Mouse (Mus musculus): ENCODE results near the gene Vash2. TPM values are rescaled to one million over a fixed set of nuclear protein-coding genes. Genes with fewer than 3 reads are reported as not detected.

Vash2 gene
- polyA plus RNA-seq, 1 experiment from 2014 or later = 57.6 TPM

DNA sequence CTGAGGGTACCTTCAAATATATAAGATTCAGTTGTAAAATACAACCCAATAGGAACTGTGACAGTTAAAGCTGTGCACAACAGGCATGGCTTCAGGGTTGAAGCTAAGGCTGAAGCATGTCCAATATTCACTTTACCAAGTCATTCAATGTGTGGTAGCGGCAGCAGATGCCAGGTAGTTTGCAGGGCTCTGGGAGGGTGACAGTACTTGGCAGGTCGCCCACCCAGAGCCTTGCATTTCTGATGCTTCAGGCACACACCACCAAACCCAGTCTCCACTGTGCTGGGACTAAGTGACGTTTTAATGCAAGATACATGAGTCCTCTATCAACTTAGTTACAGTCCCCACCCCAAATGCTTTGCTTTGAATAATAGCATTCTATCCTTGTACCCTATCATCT is 21.6 kb upstream of the Vash2 start:
- 73% methylated on average over 3 of the region's 3 CpGs for WGBS

DNA sequence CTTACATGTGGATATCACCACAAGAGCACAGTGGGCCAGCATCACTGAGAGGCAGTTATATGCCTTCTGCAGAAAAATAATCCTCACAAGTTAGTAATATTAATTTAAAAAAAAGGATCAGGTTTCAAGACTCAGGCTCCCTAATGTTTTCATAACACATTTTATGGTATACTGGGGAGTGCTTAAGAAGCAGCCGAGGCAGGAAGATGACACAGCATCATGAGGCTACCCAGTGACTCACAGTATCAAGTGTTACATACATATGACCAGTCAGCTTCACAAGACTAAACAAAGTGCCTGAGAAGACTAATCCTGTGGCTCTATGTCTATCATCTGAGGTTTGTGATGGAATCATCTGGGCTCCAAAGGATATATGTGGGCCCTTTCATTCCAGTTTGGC is 18.9 kb upstream of the Vash2 start:
- Histone ChIP-seq H3K36me3 (ENCODE audit: poor library complexity, severe bottlenecking) (no peaks in the 10 kb centered on the region), H3K9ac (no peak overlapping the region), H3K4me3 (no peak overlapping the region), H3K4me2 (no peak overlapping the region), H3K27me3 (no peaks in the 10 kb centered on the region), H3K9me3 (replicated peaks) (0 out of 2 replicates have a peak, but pooled peaks cover 6% of the 10 kb centered on the region), H3K27ac (no peak overlapping the region), H3K4me1 (peaks cover 6% of the 10 kb centered on the region)
- WGBS = 86% methylated on average over 1 of the region's 1 CpGs
- no peak for ATAC-seq

More for the DNA sequence above, 21.6 kb upstream of the Vash2 start:
- ATAC-seq = no peak
- Histone ChIP-seq H3K4me2 (no peak overlapping the region), H3K4me3 (no peak overlapping the region), H3K27ac (no peak overlapping the region), H3K36me3 (ENCODE audit: poor library complexity, severe bottlenecking) (peaks cover 14% of the 10 kb centered on the region), H3K4me1 (peaks cover 1% of the 10 kb centered on the region), H3K9ac (no peak overlapping the region), H3K27me3 (no peaks in the 10 kb centered on the region), H3K9me3 (replicated peaks) (0 out of 2 replicates have a peak, but pooled peaks cover 6% of the 10 kb centered on the region)

DNA sequence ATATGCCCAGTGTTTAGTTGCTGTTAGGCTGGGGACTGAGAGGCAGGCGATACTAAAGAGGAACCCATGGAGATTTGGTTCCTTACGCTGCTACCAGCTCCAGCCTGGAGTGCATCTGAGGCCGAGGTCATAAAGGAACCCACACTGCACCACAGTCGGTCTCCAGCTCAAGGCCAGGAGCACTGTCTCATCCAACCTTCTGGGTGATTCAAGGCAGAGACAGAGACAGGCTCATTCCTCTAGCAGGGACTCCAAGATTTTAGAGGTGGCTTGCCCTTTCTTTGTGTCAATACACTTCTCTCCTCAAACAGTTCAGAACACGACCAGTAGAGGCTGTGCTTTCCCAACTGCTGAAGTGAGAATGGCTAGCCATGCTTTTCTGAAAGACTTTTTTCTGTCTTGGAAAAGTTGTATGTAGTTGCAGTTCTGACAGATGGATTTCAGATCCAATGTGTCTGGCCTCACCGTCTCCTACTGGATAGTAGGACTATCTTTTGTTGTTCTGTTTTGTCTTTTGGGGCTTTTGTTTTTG is 17.3 kb upstream of the Vash2 start:
- Histone ChIP-seq H3K27me3 (no peaks in the 10 kb centered on the region), H3K27ac (no peak overlapping the region), H3K9ac (no peak overlapping the region), H3K4me1 (peaks cover 6% of the 10 kb centered on the region), H3K9me3 (replicated peaks) (0 out of 2 replicates have a peak, but pooled peaks cover 6% of the 10 kb centered on the region), H3K4me3 (no peak overlapping the region), H3K36me3 (ENCODE audit: poor library complexity, severe bottlenecking) (no peaks in the 10 kb centered on the region), H3K4me2 (no peak overlapping the region)
- no peak for ATAC-seq
- 79% methylated on average over 6 of the region's 6 CpGs for WGBS

DNA sequence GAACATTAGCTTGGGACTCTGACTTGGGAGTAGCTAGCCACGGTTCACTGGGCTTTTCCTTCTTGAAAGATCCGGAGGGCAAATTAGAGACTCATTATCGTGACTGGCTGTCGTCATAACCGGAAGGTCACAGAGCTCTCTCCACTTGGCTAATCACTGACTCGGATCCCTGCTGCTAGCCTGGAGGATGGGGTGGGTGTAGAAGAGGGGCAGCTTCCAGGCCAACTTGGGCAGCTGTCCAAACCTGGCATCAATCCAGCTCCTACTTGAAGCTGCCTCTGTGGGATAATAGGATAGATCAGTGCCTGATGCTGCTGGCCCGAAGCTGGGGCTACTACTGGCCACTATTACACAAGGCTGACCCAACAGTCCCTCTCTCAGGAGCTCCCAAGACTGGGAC is 16.5 kb upstream of the Vash2 start:
- WGBS = 53% methylated on average over 7 of the region's 7 CpGs
- Histone ChIP-seq H3K4me2 (no peak overlapping the region), H3K27me3 (no peaks in the 10 kb centered on the region), H3K4me1 (peaks cover 6% of the 10 kb centered on the region), H3K4me3 (no peak overlapping the region), H3K9me3 (replicated peaks) (0 out of 2 replicates have a peak, but pooled peaks cover 6% of the 10 kb centered on the region), H3K27ac (no peak overlapping the region), H3K36me3 (ENCODE audit: poor library complexity, severe bottlenecking) (no peaks in the 10 kb centered on the region), H3K9ac (no peak overlapping the region)
- ATAC-seq = 0 out of 2 replicates have a peak, but pooled peaks have one; percentile 6

- Histone ChIP-seq H3K4me3 (no peak overlapping the region), H3K36me3 (ENCODE audit: poor library complexity, severe bottlenecking) (no peaks in the 10 kb centered on the region), H3K27ac (no peak overlapping the region), H3K27me3 (no peaks in the 10 kb centered on the region), H3K9ac (no peak overlapping the region), H3K9me3 (replicated peaks) (no peaks in the 10 kb centered on the region), H3K4me1 (no peaks in the 10 kb centered on the region), H3K4me2 (no peak overlapping the region)
- WGBS = 79% methylated on average over 9 of the region's 9 CpGs
- ATAC-seq = no peak
Measured at GRCm38 (mm10) chr1:190989437-190990082, 10.5 kb upstream of the Vash2 start.

DNA sequence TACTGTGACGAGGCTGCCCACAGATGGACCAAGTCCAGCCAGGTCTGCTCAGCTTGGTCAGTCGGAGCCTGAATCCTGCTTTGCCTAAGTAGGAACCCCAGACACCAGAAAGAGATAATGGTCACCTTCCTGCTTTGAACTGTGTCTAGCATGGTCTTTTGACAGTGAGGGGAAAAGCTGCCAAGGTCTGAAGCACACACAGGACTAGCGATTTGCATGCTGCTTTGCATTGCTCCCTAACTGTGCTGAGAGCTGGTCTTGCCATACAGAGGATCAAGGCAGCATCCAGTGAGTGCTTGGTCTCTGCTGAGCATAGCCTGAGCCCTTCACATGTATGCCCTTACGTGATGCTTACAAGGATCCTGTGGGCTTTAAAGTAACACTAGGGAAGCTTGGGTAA is 2.3 kb upstream of the Vash2 start:
- H3K4me1 ChIP-seq = peaks cover 20% of the 10 kb centered on the region
- H3K27ac ChIP-seq = no peak overlapping the region

GRCm38 (mm10) chr1:190980470-190980869 is 1.4 kb upstream of the Vash2 start:
- H3K9ac ChIP-seq = no peak overlapping the region
- no peak overlapping the region for H3K27ac ChIP-seq
- H3K36me3 ChIP-seq (ENCODE audit: poor library complexity, severe bottlenecking) = peaks cover 4% of the 10 kb centered on the region; the same call in 1 of the 2 replicates
- ATAC-seq = no peak
- no peak overlapping the region for H3K4me3 ChIP-seq
- no peak overlapping the region for H3K4me2 ChIP-seq
- WGBS = 90% methylated on average over 1 of the region's 1 CpGs
- H3K9me3 ChIP-seq (replicated peaks) = no peaks in the 10 kb centered on the region
- H3K4me1 ChIP-seq = peaks cover 29% of the 10 kb centered on the region
- no peaks in the 10 kb centered on the region; the same call in 1 of the 2 replicates for H3K27me3 ChIP-seq

More for the DNA sequence above, 2.3 kb upstream of the Vash2 start:
- no peaks in the 10 kb centered on the region; the same call in 1 of the 2 replicates for H3K27me3 ChIP-seq
- no peaks in the 10 kb centered on the region for H3K9me3 ChIP-seq (replicated peaks)
- no peak overlapping the region for H3K9ac ChIP-seq
- H3K36me3 ChIP-seq (ENCODE audit: poor library complexity, severe bottlenecking) = no peaks in the 10 kb centered on the region
- no peak for ATAC-seq
- 83% methylated on average over 4 of the region's 4 CpGs for WGBS
- H3K4me2 ChIP-seq = no peak overlapping the region
- H3K4me3 ChIP-seq = no peak overlapping the region

DNA sequence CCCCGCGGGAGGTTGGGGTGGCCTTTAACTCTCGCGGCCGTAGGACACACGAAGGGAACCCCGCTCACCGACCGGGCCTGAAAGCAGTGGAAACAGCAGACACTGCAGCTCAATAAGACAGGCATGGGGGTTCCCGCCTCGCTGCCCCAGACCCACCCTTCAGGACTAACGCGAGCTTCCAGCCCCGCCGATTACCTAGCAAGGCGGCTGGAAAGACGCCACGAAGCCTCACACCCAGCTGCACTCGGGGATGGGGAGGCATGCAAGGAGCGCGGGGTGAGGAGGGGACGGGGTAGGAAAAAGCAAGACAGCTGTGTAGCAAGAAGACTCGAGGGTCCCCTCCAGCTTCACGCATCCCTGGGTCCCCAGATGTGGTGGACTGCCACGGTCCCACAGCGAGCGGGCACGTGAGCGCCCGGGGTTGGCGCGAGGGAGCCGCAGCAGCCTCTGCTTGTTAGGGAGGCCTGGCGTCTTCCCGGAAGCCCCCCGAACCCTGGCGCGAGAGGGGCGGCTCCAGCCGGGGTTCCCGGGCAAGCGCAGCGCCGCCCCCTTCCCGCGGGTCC is 504 bp downstream of the Vash2 start:
- WGBS = under 1% methylated on average over 45 of the region's 46 CpGs
- Histone ChIP-seq H3K9me3 (replicated peaks) (no peaks in the 10 kb centered on the region), H3K36me3 (ENCODE audit: poor library complexity, severe bottlenecking) (peaks cover 22% of the 10 kb centered on the region), H3K4me3 (peak overlapping the region; percentile 62), H3K9ac (peak overlapping the region; percentile 93), H3K4me2 (peak overlapping the region; percentile 87), H3K4me1 (peaks cover 37% of the 10 kb centered on the region), H3K27me3 (no peaks in the 10 kb centered on the region; the same call in 1 of the 2 replicates), H3K27ac (peak overlapping the region; percentile 96)
- peak; percentile 76 for ATAC-seq

GRCm38 (mm10) chr1:190978001-190978400 is 1.1 kb downstream of the Vash2 start:
- Histone ChIP-seq H3K36me3 (ENCODE audit: poor library complexity, severe bottlenecking) (peaks cover 28% of the 10 kb centered on the region), H3K9me3 (replicated peaks) (no peaks in the 10 kb centered on the region), H3K9ac (peak overlapping the region; percentile 93), H3K4me1 (peaks cover 41% of the 10 kb centered on the region), H3K27ac (peak overlapping the region; percentile 96), H3K27me3 (no peaks in the 10 kb centered on the region; the same call in 1 of the 2 replicates), H3K4me2 (peak overlapping the region; percentile 87), H3K4me3 (peak overlapping the region; percentile 62)
- WGBS = 0% methylated on average over 20 of the region's 22 CpGs
- ATAC-seq = peak; percentile 9; the same call in 1 of the 2 replicates

DNA sequence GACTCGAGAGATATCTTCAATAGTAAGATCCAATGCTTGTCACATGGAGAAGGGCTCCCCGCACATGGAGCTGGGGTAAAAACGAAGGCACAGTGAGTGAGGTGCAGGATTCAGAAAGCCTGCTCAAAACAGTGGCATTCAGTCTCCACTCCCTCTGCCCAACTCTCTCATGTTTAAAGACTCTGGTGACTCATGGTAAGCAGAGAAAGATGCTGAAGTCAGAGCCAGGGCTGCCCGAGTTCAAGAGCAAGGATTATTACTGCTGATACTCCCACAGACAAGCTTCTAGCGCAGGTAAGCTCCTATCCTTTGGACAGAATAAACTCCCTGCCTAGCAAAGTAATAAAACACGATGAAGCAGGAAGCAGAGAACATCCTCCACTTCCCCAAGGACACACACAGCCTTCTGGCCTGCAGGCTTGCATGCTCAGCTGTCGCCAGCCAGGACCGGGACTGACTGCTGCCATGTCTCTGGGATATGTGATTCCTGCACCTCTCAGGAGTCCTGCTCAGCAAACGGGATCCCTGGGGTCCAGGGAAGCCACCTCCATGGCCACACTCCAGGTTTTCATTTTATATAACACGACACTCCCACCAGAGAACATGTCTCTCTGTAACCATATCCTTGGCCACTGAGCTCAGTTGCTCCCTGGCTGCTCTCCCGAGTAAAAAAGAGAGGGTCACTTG is 2.1 kb downstream of the Vash2 start:
- Histone ChIP-seq H3K9ac (peak overlapping the region; percentile 93), H3K27me3 (no peaks in the 10 kb centered on the region; the same call in 1 of the 2 replicates), H3K9me3 (replicated peaks) (no peaks in the 10 kb centered on the region), H3K36me3 (ENCODE audit: poor library complexity, severe bottlenecking) (peaks cover 38% of the 10 kb centered on the region), H3K4me2 (peak overlapping the region; percentile 87), H3K27ac (peak overlapping the region; percentile 25; the same call in 1 of the 2 replicates), H3K4me3 (peak overlapping the region; percentile 62), H3K4me1 (peaks cover 49% of the 10 kb centered on the region)
- 59% methylated on average over 11 of the region's 11 CpGs for WGBS
- no peak for ATAC-seq

DNA sequence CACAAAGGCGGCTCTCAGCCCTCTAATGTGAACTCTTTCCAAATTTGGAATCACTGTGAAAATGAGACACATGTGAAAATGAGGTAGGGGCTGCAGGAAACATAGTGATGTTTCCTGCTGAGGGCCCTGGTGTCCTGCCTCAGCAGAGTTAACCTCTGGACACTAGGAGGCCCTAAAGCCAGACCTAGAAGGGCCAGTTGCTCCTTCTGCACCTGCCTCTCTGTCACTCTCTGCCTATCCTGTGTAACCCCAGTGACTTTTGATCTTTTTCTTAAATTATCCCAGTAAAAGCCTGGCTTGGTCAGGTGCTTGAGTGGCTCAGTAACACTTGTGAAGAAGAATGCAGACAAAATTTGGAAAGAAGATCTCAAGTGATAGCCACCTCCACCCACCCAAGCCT is 4.3 kb downstream of the Vash2 start:
- H3K4me1 ChIP-seq = peaks cover 49% of the 10 kb centered on the region
- H3K27ac ChIP-seq = no peak overlapping the region
- ATAC-seq = no peak
- H3K36me3 ChIP-seq (ENCODE audit: poor library complexity, severe bottlenecking) = peaks cover 59% of the 10 kb centered on the region
- no peak overlapping the region for H3K4me3 ChIP-seq
- H3K9ac ChIP-seq = 0 out of 2 replicates have a peak overlapping the region, but pooled peaks have one; percentile 6
- H3K27me3 ChIP-seq = no peaks in the 10 kb centered on the region
- no peak overlapping the region for H3K4me2 ChIP-seq
- WGBS = 85% methylated on average over 1 of the region's 1 CpGs
- H3K9me3 ChIP-seq (replicated peaks) = no peaks in the 10 kb centered on the region

GRCm38 (mm10) chr1:190974191-190974590 is 4.9 kb downstream of the Vash2 start:
- peaks cover 66% of the 10 kb centered on the region for H3K36me3 ChIP-seq (ENCODE audit: poor library complexity, severe bottlenecking)
- no peak for ATAC-seq
- H3K27me3 ChIP-seq = no peaks in the 10 kb centered on the region
- H3K9me3 ChIP-seq (replicated peaks) = no peaks in the 10 kb centered on the region
- H3K27ac ChIP-seq = no peak overlapping the region
- peaks cover 46% of the 10 kb centered on the region for H3K4me1 ChIP-seq
- H3K4me2 ChIP-seq = no peak overlapping the region
- WGBS = 92% methylated on average over 8 of the region's 8 CpGs
- H3K9ac ChIP-seq = 0 out of 2 replicates have a peak overlapping the region, but pooled peaks have one; percentile 6
- H3K4me3 ChIP-seq = no peak overlapping the region

All from forebrain, embryonic 13.5 days (tissue).